Mouse (Mus musculus): Measurements from ENCODE around the gene Pacrg.

DNA sequence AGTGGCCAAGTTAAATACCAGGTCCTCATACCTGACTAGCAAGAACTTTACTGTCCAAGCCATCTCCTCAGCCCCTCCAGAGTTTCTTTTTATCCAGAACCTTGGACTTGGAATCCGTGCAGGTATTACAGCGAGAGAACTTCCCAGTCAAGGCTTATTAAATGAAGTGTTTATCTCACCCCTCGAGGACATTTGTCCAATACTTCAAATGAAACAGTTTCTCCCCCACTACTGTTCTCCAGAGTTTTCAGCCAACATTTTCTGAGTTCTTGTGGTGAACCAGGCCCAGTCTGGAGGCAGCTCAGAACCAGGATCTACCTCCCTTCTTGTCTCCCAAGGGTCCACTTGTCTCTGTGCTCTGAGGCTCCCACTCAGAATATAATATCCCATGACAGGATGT, 477.0 kb downstream of the Pacrg start:
- TF ChIP-seq CTCF (IDR thresholded peaks at IDR 0.05 in 2 of 3, conservative IDR thresholded peaks at IDR 0.05 in 1 of 3; ENCODE audit: control insufficient read depth in 1 of 3, insufficient read depth in 1 of 3, low read depth in 2 of 3, low read length in 3 of 3, poor library complexity in 1 of 3, severe bottlenecking in 1 of 3) (no peak), EP300 (IDR thresholded peaks at IDR 0.05; ENCODE audit: low read depth in 1 of 2, low read length in 2 of 2) (no peak), POLR2A (IDR thresholded peaks at IDR 0.05; ENCODE audit: control insufficient read depth in 1 of 2, insufficient read depth in 1 of 2, low read depth in 1 of 2, low read length in 2 of 2, poor library complexity in 1 of 2) (no peak), ZMIZ1 (IDR thresholded peaks at IDR 0.05; ENCODE audit: low read depth, low read length) (no peak), TCF12 (IDR thresholded peaks at IDR 0.05; ENCODE audit: low read depth, low read length) (no peak), NRF1 (IDR thresholded peaks at IDR 0.05; ENCODE audit: insufficient read depth, low read depth, low read length, poor library complexity, severe bottlenecking) (no peak), MAX (IDR thresholded peaks at IDR 0.05; ENCODE audit: low read length) (no peak)

Measured in MEL (cell line).